Mouse (Mus musculus) thymus, postnatal 14 days (tissue): ENCODE results near the gene Sppl3.

Source experiments
- DNase-seq: peaks from one replicate; pipeline ENCODE4 v3.0.0; 2021

Sppl3 gene

DNA sequence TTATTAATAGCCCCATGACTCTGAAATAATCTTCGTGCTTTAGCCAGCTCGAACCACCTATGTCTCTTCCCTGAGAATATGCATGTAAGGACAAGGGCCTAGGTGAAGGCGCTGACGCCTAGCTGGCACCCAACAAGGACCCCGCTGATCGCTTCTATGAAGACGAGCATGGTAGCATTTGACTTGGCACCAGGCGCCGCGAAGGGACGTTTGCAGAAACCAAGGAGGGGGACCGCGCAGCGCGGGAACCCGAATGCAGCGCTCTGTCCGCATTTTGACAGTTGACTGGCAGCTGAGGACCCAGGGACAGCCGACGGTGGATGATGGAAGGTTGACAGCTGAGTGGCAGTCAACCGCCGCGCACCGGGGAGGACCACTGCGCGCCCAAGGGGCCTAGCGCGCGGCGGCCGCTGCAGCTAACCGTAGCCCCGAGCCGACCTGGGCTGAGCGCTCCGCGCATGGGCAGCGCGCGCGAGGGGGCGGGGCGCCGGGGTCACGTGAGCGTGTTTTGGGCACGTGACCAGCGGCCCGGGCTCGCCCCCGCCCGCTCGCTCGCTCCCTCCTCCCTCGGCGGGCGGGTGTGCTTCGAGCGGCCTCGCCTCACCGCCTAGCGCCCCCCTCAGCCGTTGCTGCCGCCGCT lies at the start of gene Sppl3:
Sppl3 (plus strand) TSS at position 561 of the 640 bp plus-strand sequence.
- peak; percentile 99 for DNase-seq

DNA sequence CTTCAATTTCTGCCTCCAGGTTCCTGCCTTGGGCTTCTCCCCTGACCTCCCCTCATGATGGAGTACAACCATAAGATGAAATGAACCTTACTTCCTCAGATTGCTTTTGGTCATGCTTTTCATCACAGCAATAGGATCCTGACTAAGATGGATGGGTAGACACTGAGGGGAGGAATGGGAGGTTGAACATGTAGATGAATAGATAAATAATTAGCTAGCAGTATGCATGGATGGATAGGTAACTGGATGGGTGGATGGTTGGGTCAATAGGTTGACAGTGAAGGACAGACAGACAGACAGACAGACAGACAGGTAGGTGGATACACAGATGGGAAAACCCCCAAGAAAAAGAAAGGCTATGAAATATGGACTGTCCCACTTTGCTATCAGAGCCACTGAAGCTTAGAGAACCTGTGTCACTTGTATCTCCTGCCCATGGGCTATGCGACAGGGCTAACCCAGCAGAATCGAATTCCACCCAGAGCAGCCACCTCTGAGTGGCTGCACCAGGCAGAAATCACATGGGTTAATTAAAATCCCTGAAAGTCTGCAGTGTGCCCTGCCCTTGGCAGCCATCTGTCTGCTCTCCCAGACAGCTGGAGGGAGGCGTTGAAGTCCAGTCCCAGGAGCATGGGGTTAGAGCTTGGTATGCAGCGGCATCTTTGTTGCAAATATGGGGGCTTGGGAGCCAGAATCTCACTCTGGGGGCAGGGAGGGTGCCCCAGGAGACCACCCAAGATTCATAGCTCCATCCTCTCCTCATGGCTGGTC lies 49.2 kb upstream of the Sppl3 start:
- DNase-seq: no peak

DNA sequence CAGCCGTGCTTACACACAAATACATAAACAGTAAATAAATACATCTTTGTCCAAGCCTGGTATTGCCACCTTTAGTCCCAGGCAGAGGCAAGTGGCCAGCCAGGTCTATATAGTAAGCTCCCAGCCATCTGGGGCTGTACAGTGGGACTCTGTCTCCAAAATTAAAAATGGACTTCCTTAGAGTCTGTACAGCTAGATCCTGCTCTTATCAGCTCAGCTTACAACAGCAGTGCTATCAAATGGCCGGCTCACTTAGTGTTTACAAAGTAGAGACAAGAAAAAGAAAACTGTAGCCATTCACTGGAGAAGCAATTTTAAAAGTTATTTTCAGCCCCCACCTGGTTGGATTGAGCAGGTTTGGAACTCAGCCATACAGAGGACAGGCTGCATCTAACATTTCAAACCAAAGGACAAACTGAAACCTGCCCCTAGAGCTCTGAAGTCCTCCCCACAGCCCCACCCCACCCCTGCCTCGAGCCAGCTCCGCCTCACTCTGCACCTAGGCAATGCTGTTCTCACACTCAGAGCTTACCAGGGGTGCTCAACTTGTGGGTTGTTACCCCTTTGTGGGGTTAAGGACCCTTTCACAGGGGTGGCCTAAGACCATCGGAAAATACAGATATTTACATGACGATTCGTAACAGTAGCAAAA lies 46.5 kb upstream of the Sppl3 start:
- DNase-seq: no peak

DNA sequence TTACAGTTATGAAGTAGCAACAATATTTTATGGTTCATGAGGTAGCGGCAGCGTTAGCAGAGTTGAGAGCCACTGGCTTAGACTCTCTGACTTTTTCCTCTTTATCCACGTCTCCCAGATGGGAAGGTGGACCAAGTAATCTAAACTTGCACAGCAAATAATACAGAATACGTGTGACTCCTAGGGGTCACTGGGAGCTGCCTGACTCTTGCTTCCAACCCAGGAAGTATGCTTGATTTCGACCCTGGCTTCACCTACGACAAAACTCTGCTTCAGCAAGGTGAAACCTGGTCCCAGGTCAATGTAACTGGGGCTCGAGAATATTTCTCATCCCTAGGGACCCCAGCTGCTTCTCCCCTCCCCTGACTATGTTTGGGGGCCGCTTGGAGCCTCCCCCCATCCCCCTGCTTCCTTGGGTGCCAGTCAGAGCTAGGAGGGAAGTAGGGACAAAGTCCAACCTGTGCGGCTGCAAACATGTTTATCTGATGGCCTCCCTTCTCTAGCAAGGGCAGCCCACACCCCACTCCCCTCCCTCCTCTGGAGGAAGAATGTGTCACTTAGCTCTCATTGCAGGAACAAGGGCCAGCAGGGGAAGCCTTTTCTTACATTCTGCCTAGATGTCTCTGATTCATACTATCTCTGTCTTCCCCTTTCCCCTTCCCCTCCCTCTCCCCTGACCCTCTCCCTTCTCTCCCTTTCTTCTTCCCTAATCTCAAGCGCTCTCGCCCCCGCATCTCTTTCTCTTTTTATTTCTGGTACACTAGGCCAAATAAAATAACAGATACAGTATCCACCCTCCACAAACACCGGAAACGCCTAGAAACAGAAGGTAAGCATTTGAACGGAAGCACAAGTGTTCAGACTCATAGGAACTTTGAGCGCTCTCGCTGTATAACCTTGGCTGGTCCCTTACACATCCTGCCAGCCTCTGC lies 45.7 kb upstream of the Sppl3 start:
- DNase-seq: no peak

DNA sequence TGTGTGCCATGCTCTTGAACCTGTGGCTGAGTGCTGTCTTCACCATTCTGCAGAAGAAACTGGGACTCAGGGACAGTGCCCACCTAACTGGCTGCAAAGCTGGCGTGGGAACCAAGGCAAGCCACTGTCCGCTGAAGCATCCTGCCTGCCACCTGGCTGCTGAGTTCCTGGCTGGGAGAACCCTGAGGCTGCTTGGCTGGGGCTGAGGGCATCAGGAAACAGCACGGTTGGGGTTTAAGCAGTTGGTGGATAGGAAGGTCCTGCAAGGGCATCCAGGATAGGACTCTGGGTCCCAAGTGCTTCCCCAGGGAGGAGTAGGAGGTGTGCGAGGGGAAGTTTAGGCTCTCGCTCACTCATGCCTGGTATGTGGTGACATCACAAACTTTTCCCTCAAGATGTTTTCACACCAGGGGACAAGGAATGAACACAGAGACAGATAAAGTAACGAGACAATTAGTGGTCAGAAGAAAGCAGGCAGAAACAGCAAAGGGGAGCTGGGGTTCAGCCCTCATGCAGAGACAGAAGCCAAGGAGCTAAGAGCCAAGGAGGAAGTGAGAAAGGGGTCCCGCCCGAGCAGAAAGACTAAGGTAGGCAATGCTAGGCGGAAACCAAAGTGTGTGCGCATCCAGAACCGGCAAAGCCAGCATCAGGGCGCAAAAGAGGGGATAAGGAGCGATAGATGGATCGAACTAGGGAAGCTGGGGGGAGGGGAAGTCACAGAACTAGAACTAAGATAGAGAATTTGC lies 43.2 kb upstream of the Sppl3 start:
- DNase-seq: no peak

DNA sequence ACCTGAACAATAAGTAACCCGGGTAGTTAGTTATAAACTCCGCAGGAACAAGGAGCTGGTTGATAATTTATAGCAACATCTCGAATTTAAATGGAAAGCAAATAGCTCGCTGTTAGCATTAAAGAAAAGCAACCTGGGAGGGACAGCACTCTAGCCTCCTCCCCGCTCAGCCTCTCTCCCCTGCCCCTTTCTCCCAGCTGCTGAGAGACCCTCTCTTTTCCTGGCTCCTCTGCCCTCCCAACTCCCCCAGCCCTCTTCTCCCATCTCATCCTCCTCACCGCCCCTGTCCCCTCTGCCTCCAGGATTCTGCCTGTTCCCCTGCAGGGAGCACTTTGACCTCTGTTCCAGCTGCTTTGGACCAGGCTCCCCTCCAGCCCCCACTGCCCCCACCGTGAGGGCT lies 42.3 kb upstream of the Sppl3 start:
- no peak for DNase-seq

DNA sequence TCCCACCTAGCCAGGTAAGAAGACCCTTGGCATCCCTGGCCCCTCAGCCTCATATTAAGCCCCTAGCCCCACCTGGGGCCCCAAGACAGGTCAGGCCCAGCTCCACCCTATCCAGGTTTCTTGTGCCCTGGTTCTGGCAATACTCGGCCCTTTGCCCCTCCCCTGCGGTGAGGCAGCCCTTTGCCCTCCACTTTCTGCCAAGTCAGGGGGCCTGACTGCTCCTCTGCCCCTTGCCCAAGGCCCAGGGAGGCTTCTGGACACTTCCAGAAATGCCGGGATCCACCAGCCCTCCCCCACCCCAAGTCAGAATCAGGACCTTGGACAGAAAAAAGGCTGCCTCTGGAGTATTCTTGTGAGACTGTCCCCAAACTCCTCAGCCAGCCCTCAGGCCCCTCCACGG lies 41.9 kb upstream of the Sppl3 start:
- DNase-seq: no peak

DNA sequence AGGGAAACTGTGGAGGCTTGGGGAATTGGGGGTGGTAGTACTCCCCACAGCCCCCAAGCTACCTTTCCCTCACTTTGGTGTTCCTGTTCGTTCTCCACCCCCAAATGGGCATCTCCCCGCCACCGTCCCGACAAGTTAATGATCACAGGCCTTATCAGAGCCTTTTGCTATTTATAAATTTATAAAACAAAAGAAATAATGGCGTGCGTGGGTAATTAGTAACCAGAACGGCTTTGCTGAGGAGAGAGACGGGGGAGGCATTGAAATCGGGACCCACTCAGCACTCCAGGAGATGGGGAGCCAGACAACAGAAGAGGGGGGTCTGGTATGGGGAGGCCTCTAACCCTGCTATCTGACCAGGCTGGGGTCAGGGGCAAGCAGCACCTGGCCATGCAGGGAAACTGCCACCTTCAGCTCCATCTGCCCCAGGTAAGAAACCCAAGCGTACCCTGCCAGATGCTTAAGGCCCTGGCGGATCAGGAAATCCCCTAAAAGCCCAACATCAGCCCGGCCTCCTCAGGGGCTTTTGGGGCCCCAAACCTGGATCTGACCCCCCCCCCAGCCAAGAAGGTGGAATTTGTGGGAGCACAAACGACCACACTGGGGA lies 41.2 kb upstream of the Sppl3 start:
- no peak for DNase-seq

DNA sequence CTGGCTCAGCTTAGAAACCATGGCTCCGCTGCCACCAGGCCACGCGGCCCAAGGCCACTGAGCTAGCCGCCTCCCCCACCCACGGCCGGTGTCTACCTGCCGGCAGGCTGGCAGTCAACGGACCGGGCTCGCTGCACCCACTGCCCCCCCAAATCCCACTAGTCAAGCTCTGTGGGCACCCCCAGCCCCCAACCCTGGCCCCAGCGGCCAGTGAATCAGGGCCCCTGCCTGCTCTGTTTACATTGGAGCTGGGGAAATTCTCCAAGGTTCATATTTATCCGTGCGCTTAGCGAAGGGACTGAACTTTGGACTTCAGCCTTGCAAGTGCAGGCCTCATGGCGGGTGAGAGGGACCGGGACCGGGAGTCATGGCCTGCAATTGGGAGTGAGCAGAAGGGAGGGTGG lies 40.1 kb upstream of the Sppl3 start, which contains the start of gene Hnf1a:
Hnf1a (minus strand) TSS at position 271 of the 404 bp plus-strand sequence.
- no peak for DNase-seq

DNA sequence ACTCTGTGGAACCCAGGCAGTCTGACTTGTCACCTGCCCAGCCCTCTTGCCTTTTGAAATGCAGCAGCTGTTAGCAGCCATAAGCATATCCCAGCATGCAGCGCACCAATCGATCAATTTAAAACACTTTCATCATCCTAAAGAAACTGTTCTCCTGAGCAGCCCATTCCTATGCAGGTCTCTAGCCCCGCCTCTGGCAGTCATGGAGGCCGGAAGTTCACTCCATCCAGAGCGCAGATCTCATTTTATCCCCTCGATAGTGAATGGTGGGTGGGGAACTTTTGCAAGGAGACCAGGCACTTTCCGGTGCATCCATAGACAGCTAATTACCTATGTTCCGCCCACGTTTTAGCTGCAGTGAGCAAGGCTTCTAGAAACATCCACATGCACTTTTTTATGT lies 38.7 kb upstream of the Sppl3 start:
- DNase-seq: no peak

DNA sequence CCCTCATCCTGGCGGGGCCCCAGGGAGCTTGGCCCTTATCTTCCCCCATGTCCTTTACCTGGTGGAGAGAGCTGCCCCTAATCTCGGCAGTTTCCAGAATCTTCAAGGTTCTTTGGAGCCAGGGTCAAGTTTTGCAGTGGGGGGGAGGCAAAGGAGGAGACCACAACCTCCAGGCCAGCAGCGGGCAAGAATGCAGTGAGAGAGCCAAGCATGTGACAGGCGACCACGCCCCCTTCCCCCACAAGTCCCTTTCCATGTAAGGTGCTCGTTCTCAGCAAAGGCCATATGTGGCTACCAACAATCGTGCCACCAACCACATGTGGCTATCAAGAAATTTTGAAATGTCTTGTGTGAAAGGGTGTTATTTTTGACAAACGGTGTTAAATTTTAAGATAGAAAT lies 37.8 kb upstream of the Sppl3 start:
- no peak for DNase-seq

DNA sequence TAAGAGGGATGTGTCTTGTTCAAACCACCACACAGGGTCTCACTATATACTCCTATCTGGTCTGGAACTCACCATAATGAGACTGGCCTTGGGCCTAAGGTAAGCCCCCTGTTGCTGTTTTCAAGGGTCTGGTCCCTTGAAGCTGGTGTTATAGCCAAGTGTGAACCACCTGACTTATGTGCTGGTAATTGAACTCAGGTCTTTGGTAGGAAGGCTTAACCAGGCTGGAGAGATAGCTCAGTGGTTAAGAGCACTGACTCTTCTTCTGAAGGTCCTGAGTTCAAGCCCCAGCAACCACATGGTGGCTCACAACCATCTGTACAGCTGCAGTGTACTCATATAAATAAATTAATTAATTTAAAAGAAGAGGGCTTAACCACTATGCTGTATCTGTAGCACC lies 34.0 kb upstream of the Sppl3 start:
- DNase-seq: no peak

DNA sequence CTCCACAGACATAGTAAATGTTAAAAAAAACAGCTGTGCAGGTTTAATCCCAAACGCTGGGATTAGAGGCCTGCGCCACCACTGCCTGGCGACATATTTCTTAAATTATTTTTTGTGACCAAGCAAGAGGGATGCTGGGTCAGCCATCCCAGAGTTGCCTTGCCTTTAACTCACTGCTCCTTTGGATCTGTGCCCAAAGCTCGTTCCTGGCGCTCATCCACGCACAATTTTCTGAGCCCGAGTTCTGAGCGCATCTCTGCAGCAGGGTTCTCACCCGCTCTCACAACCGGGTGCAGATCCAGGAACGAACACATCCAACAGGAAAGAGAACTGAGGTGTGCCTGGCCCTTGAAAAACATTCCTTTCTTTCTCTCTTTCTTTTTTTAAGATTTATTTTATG lies 32.5 kb upstream of the Sppl3 start:
- no peak for DNase-seq

DNA sequence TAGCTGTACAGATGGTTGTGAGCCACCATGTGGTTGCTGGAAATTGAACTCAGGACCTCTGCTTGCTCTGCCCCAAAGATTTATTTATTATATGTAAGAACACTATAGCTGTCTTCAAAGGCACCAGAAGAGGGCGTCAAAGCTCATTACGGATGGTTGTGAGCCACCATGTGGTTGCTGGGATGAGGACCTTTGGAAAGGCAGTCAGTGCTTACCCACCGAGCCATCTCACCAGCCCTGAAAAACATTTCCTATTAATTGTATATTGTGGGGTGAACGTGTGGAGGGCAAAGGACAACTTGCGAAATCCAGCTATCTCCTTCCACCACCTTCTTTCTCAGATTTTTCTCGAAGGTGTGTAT lies 32.1 kb upstream of the Sppl3 start:
- DNase-seq: no peak

DNA sequence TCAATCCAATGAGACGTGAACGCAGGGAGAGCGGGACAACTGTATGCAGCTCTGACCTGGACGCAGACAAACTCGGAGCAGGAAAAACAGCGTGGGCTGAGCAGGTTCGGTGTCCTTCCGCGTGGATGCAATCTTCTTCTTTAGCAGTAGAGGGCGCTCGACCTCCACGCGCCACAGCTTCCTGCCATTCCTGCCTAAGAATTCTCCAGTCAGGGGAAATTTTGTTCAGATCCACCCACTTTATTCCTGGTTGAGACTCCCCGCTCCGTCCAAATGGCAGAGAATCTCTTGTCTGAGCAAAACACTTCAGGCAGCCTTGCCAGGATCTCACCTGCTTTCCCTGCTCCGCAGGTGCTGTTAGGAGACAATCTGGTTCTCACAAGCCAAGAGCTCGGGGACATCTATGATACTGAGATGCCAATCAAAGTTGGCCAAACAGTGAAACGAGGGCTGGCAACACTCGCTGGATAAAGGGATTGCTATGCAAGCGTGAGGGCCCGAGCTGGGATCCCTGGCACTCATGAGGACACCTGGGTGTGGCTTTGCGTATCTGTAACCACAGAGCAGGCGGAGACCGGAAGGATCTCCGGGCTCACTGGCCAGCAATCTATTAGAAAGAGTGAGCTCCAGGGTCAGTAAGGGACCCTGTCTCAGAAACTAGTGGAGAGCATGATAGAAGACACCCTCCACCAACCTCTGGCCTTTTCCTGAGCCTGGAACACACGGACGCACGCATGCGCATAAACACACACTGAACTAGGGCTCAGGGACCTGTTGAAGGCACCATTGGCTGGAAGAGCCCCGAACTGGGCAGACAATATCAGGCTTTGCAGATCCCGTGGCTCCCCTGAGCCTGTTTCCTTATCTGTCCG lies 31.5 kb upstream of the Sppl3 start:
- peak; percentile 68 for DNase-seq

DNA sequence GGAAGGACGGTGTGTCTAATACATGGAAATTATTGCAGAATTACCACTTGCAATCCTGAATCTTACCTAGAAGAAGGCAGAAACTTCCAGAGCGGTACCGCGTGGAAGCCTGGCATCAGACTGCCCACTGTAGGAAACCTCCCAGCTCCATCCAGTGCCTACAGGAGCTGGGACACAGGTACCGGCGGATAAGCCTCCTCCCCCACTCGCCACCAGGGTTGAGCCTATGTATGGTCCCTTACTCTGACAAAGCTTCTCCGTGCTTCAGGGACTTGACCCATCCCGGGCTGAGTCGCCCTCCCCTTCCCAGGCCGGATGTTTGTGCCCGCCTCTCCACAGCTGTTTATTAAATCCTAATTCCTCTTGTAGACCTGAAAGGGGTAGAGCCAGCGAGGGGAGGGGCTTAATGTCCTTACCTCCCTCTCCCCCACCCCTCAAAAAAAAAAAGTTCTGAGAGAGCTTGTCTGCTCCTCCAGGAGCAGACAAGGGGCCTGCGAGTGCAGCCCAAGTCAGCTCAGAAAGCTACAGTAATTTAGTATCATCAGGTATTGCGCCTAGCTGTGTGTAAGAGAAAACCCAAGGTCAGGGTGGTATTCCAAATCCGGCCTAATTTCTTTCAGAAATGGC lies 30.7 kb upstream of the Sppl3 start:
- no peak for DNase-seq

DNA sequence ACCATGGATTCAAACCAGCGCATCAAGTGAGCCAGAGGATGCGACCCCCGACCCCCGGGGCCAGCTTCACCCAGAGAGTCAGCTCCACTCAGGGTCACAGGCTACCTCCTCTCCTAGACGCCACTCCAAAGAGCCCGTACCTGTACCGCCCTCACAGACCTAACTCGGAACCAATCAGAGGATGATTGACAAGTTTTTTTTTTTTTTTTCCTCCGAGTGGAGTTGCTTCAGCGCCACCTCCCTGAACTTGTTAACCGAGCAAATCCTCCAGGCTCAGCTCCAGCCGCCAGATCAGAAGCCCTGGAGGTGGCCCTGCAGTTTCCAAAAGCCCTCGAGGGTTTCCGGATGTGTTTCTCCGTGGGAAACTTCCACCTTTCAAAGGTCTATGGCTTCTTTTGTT lies 28.9 kb upstream of the Sppl3 start:
- no peak for DNase-seq

DNA sequence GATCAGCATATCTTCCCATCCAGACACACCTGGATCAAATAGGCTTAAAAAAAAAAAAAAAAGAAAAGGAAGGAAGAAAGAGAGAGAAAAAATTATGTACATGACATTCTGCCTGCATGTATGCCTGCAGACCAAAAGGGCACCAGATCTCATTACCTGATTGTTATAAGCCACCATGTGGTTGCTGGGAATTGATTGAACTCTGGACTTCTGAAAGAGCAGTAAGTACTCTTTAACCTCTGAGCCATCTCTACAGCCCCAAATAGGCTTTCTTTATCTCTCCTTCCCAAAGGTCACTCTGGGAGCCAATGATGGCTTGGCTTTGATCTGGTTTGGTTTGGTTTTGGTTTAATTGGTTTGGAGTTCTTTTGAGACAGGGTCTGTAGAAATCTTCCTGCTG lies 25.9 kb upstream of the Sppl3 start:
- DNase-seq: no peak

DNA sequence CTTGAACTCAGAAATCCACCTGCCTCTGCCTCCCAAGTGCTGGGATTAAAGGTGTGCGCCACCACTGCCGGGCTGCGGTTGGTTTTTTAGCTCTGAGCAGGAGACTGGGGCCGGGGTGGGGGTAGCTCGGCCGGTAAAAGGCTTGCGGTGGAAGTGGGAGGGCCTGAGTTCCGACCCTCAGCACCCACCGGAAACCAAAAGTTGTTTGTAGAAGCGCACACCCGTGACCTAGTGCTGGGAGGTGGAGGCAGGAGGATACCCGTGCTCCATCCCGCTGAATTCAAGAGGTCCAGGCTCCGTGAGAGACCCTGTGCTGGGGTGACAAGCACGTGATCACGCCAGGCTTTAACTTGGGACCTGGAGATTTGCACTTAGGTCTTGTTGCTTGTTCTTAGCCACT lies 14.5 kb upstream of the Sppl3 start:
- DNase-seq: peak; percentile 14

DNA sequence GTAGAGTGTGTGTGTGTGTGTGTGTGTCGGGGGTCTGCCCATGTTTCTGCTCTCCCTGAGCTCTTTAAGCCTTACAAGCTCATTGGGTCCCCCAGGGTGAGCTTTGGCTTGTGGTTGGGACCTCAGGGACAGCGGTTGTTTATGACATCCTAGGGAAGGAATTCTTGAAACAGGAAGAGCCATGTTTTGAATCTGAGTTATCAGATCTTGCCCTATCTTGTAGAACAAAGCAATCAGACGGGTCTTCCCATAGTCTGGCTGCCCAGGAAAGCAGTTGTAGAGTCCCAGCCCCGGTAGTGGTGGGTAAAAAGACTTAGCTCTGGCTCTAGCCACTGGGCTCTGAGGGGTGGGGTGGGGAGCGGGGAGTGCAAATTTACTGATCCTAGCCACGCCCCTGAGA lies 13.6 kb upstream of the Sppl3 start:
- DNase-seq: no peak
